Mouse (Mus musculus): ENCODE results near the gene Hnrnpa3.

DNA sequence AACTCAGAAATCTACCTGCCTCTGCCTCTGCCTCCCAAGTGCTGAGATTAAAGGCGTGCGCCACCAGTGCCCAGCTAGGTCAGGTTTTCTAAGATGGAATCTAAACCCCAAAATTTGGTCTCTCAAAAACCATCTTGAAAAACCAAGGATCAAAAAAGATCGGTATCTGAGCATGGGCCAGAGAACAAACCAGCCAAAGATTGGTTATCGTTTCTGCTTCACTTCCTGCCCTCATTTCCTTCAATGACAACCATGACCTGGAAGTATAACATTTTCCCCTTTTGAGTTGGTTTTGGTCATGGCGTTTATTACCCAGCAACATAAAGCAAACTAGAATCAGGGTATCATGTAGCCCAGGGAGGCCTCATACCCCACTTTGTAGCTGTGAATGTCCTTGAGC, 2.1 kb upstream of the Hnrnpa3 start:
- TF ChIP-seq POLR2AphosphoS5 (IDR thresholded peaks at IDR 0.05; ENCODE audit: borderline replicate concordance, low read depth, low read length) (no peak), POLR2A (IDR thresholded peaks at IDR 0.05; ENCODE audit: control insufficient read depth in 1 of 2, insufficient read depth in 1 of 2, low read depth in 1 of 2, low read length in 2 of 2, poor library complexity in 1 of 2) (no peak), POLR2AphosphoS2 (IDR thresholded peaks at IDR 0.05; ENCODE audit: low read length) (no peak), HCFC1 (IDR thresholded peaks at IDR 0.05; ENCODE audit: low read depth, low read length) (no peak), CTCF (IDR thresholded peaks at IDR 0.05 in 2 of 3, conservative IDR thresholded peaks at IDR 0.05 in 1 of 3; ENCODE audit: control insufficient read depth in 1 of 3, insufficient read depth in 1 of 3, low read depth in 2 of 3, low read length in 3 of 3, poor library complexity in 1 of 3, severe bottlenecking in 1 of 3) (no peak), EP300 (IDR thresholded peaks at IDR 0.05; ENCODE audit: low read depth in 1 of 2, low read length in 2 of 2) (no peak), KAT2A (conservative IDR thresholded peaks at IDR 0.05; ENCODE audit: low read depth, low read length) (no peak), MXI1 (IDR thresholded peaks at IDR 0.05; ENCODE audit: low read depth, low read length) (no peak), ELF1 (IDR thresholded peaks at IDR 0.05; ENCODE audit: low read depth, low read length) (no peak), ZKSCAN1 (IDR thresholded peaks at IDR 0.05; ENCODE audit: low read depth, low read length) (no peak), TBP (IDR thresholded peaks at IDR 0.05; ENCODE audit: low read depth, low read length) (no peak), MAFK (IDR thresholded peaks at IDR 0.05; ENCODE audit: borderline replicate concordance, low read depth, low read length) (no peak), TAL1 (IDR thresholded peaks at IDR 0.05; ENCODE audit: low read length) (no peak)
